Mouse (Mus musculus): ENCODE data around the gene Ttc19. TPM values are rescaled to one million over a fixed set of nuclear protein-coding genes. Genes with fewer than 3 reads are reported as not detected.

Gene Ttc19
- 6.7 TPM for polyA plus RNA-seq (2014; fragmentation: Illumina TruSeq; extraction: RNeasy Lipid Tissue Mini Kit (QIAGEN cat#74804); ENCODE audit: insufficient read depth, low read depth, low replicate concordance)

DNA sequence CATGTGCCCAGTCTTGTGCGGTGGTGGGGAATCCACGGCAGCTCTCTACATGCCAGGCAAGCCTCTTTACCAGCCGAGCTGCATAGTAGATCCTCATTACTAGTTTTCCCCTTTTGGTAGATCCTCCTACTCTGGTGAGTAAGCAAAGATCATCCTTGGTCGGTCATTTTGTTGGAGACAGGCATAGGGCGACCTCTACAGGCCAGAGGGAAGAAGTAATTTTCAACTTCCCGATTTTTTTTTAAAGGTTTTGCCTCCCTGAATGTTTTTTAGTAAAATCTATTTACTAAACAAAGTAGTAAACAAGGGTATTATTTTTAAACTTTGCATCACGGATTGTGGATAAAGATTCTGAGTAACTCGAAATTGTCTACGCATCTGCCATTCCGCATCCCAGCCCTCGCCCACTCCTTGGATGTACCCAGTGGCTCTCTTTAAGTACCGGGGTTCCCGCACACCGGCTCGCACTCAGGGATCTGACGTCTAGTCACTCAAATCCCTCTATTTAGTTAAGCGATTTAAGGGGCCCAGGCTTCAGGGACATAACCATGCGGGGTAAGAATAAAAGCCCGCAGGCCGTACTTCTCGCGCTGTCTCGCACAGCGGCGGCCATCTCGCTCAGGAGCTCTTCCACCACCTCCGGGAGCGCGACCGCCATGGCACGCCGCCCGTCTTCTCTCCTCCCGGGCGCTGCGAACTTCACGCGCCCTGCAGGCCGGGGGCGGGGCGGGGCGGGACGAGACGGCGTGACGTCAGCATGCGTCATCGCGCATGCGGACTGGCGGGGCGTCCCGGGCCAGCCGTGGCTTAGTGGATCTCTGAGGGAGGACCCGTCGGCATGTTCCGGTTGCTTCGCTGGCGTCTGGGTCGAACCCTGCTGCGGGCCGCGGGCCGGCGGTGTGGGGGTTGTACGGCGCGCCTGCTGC is at the start of gene Ttc19, which contains the start of gene Zswim7:
Gene Ttc19, plus strand, starts transcription at position 799 of the 926 bp plus-strand sequence.
Gene Zswim7, minus strand, starts transcription at position 701 of the 926 bp plus-strand sequence.

DNA sequence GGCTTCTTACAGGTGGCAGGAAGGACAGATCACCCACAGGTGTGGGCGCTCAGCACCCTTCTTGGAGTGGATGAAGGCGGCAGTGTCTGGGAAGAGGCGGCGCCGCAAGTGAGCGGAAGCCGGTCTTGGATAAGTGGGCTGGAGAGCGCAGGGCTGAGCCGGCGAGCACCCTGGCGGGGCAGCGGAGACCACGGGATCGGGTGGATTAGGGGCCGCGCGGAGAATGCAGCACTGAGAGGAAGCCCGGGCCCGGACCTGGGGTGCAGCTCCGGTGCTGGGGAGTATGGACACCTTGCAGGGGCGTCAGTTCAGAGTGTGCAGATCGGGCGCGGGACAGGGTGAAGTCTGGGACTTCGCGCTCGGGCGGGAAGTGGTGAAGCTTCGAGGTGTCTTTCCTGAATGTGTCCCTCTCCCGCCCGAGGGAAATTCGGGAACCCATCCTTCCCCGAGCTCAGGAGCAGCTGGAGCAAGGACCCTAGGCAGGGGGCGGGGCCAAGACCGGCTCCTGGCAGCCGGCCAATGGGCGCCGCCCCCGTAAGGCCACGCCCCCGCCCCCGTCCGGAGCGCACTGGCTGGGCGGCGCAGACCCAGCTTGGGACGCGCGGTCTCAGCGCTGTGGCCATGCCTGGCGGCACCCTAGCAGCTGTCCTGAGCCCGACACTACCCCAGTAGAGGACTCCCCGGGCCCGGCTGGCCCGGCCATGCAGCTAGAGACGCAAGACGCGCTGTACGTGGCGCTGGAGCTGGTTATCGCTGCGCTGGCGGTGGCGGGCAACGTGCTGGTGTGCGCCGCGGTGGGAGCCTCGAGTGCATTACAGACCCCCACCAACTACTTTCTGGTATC is 32.6 kb upstream of the Ttc19 start, which contains the start of gene Adora2b:
Gene Adora2b, plus strand, starts transcription at position 584 of the 844 bp plus-strand sequence.

Other genes starting within 250 kb of the Ttc19 start
- 9.5 TPM for gene Adora2b, start 32.5 kb upstream of the Ttc19 start, polyA plus RNA-seq (2014; fragmentation: Illumina TruSeq; extraction: RNeasy Lipid Tissue Mini Kit (QIAGEN cat#74804); ENCODE audit: insufficient read depth, low read depth, low replicate concordance)
- 11.8 TPM for gene Zswim7, start 98 bp upstream of the Ttc19 start, polyA plus RNA-seq (2014; fragmentation: Illumina TruSeq; extraction: RNeasy Lipid Tissue Mini Kit (QIAGEN cat#74804); ENCODE audit: insufficient read depth, low read depth, low replicate concordance)
- 3.2 TPM for gene Pigl, start 177.0 kb downstream of the Ttc19 start, polyA plus RNA-seq (2014; fragmentation: Illumina TruSeq; extraction: RNeasy Lipid Tissue Mini Kit (QIAGEN cat#74804); ENCODE audit: insufficient read depth, low read depth, low replicate concordance)
- 26.9 TPM for gene Ncor1, start 177.1 kb downstream of the Ttc19 start, polyA plus RNA-seq (2014; fragmentation: Illumina TruSeq; extraction: RNeasy Lipid Tissue Mini Kit (QIAGEN cat#74804); ENCODE audit: insufficient read depth, low read depth, low replicate concordance)